Mouse (Mus musculus): ENCODE results near the gene Trim41.

- TF ChIP-seq CTCF (IDR thresholded peaks at IDR 0.05; ENCODE audit: low read depth, low read length), result no peak
- TF ChIP-seq POLR2A (IDR thresholded peaks at IDR 0.05; ENCODE audit: extremely low read depth, insufficient read depth, low read length), result no peak
Observed at GRCm38 (mm10) chr11:48790946-48791345, 26.2 kb downstream of the Trim41 start.

All from liver, adult 2 months (tissue).